Mouse (Mus musculus) frontal cortex, postnatal 36 days (tissue): ENCODE data around the gene Fam129b.

Experiments used
- DNase-seq, 2 experiments: peaks; one replicate each; pipeline ENCODE4 v3.0.0; 2022; ENCODE audit warnings: low spot score in 2 of 2

Gene Fam129b

GRCm38 (mm10) chr2:32859622-32860012 lies 16.3 kb upstream of the Fam129b start:
- DNase-seq: no peak

- no peak for DNase-seq
Measured at GRCm38 (mm10) chr2:32860799-32861198, 15.1 kb upstream of the Fam129b start.

- no peak for DNase-seq
Measured at GRCm38 (mm10) chr2:32863317-32863716, 12.6 kb upstream of the Fam129b start.

GRCm38 (mm10) chr2:32864755-32865154 lies 11.2 kb upstream of the Fam129b start:
- no peak for DNase-seq

GRCm38 (mm10) chr2:32867354-32867753 lies 8.6 kb upstream of the Fam129b start:
- no peak for DNase-seq

GRCm38 (mm10) chr2:32869721-32870274 lies 6.1 kb upstream of the Fam129b start:
- DNase-seq: no peak

- no peak for DNase-seq
Measured at GRCm38 (mm10) chr2:32870275-32871100, 5.4 kb upstream of the Fam129b start.

GRCm38 (mm10) chr2:32874070-32874469 lies 1.8 kb upstream of the Fam129b start:
- no peak for DNase-seq

GRCm38 (mm10) chr2:32874951-32875674 lies 801 bp upstream of the Fam129b start:
- DNase-seq: peak in 1 of 2 experiments; percentile 24

- DNase-seq: no peak
Measured at GRCm38 (mm10) chr2:32876490-32877302, 782 bp downstream of the Fam129b start.

GRCm38 (mm10) chr2:32877303-32877702 lies 1.4 kb downstream of the Fam129b start:
- DNase-seq: no peak

GRCm38 (mm10) chr2:32877761-32878393 lies 2.0 kb downstream of the Fam129b start:
- no peak for DNase-seq

- no peak for DNase-seq
Measured at GRCm38 (mm10) chr2:32878396-32878795, 2.5 kb downstream of the Fam129b start.

GRCm38 (mm10) chr2:32879593-32879992 lies 3.7 kb downstream of the Fam129b start:
- no peak for DNase-seq

- no peak for DNase-seq
Measured at GRCm38 (mm10) chr2:32881054-32881453, 5.1 kb downstream of the Fam129b start.

GRCm38 (mm10) chr2:32881723-32882122 lies 5.8 kb downstream of the Fam129b start:
- peak in 1 of 2 experiments; percentile 54 for DNase-seq

GRCm38 (mm10) chr2:32882283-32883043 lies 6.5 kb downstream of the Fam129b start:
- no peak for DNase-seq

- no peak for DNase-seq
Measured at GRCm38 (mm10) chr2:32884745-32885144, 8.8 kb downstream of the Fam129b start.

- no peak for DNase-seq
Measured at GRCm38 (mm10) chr2:32888029-32888428, 12.1 kb downstream of the Fam129b start.

- no peak for DNase-seq
Measured at GRCm38 (mm10) chr2:32888551-32888950, 12.6 kb downstream of the Fam129b start.

- DNase-seq: no peak
Measured at GRCm38 (mm10) chr2:32890280-32890679, 14.4 kb downstream of the Fam129b start.
